Mouse (Mus musculus) hindbrain, embryonic 11.5 days (tissue): ENCODE data around the gene Maml3. TPM values are rescaled to one million over a fixed set of nuclear protein-coding genes. Genes with fewer than 3 reads are reported as not detected.

Experiments
- ATAC-seq: fragments of 200-750 bp; cut with Nextera tagmentation; 2 replicates; pipeline ENCODE4 v1.8.0; 2017; ENCODE audit warnings: mild to moderate bottlenecking, moderate TSS enrichment, moderate library complexity; ENCODE audit not compliant: low FRiP score
- DNase-seq: peaks from one replicate; pipeline ENCODE4 v3.0.0-alpha.2; 2015; ENCODE audit warnings: low spot score
- H3K27ac ChIP-seq: fragments of 300-500 bp; sonication (generic); 2 replicates; pipeline ENCODE4 v1.5.1; 2014; ENCODE audit warnings: mild to moderate bottlenecking, low read depth, low read length
- H3K27me3 ChIP-seq: fragments of 300-500 bp; sonication (generic); 2 replicates; pipeline ENCODE4 v1.6.1; 2014; ENCODE audit warnings: mild to moderate bottlenecking, low read length, moderate library complexity, mixed read lengths; ENCODE audit not compliant: control insufficient read depth, insufficient read depth
- H3K36me3 ChIP-seq: fragments of 300-500 bp; sonication (generic); 2 replicates; pipeline ENCODE4 v1.6.1; 2014; ENCODE audit warnings: mild to moderate bottlenecking, low read length, moderate library complexity, mixed read lengths; ENCODE audit not compliant: control insufficient read depth, insufficient read depth
- H3K4me1 ChIP-seq: fragments of 300-500 bp; sonication (generic); replicated peaks from 2 replicates; pipeline ENCODE4 v1.6.1; 2014; ENCODE audit warnings: low read length, mixed read lengths; ENCODE audit not compliant: control insufficient read depth, insufficient read depth
- H3K4me2 ChIP-seq: fragments of 300-500 bp; sonication (generic); replicated peaks from 2 replicates; pipeline ENCODE4 v1.6.1; 2014; ENCODE audit warnings: mild to moderate bottlenecking, low read depth, low read length
- H3K4me3 ChIP-seq: fragments of 300-500 bp; sonication (generic); 2 replicates; pipeline ENCODE4 v1.5.1; 2014; ENCODE audit warnings: low read depth, low read length
- H3K9ac ChIP-seq: fragments of 300-500 bp; sonication (generic); 2 replicates; pipeline ENCODE4 v1.6.1; 2014; ENCODE audit warnings: low read depth, low read length
- H3K9me3 ChIP-seq: fragments of 300-500 bp; sonication (generic); 2 replicates; pipeline ENCODE4 v1.6.1; 2016; ENCODE audit warnings: low read length; ENCODE audit not compliant: control insufficient read depth
- WGBS: fragments of 180-500 bp; shearing (Covaris S2); extraction: QIAGEN DNeasy Blood & Tissue Kit; methylation state at CpG from one replicate; pipeline ENCODE4 v1.1.7; 2014; 5-methylcytosine and 5-hydroxymethylcytosine counted together
- polyA plus RNA-seq: library from polyadenylated mRNA; unstranded; fragments of >200 nt; fragmentation: Nextera tagmentation; extraction: Ambion mirVana; gene quantifications from 2 replicates; pipeline ENCODE4 v1.2.1, GENCODE M21; 2014

Maml3 gene
- polyA plus RNA-seq, 1 experiment from 2014 or later = 7.5 TPM

- Histone ChIP-seq H3K9me3 (no peaks in the 10 kb centered on the region), H3K4me1 (peaks cover 16% of the 10 kb centered on the region), H3K9ac (peak overlapping the region; percentile 60), H3K4me3 (no peak overlapping the region), H3K36me3 (no peaks in the 10 kb centered on the region), H3K27ac (peak overlapping the region; percentile 86), H3K27me3 (no peaks in the 10 kb centered on the region), H3K4me2 (peak overlapping the region; percentile 39)
- DNase-seq (peak; percentile 60), ATAC-seq (no peak)
- WGBS = 12% methylated on average over 6 of the region's 6 CpGs
Observed at GRCm38 (mm10) chr3:52045221-52045641, 59.6 kb downstream of the Maml3 start.

- no peaks in the 10 kb centered on the region for H3K9me3 ChIP-seq
- H3K4me1 ChIP-seq = peaks cover 16% of the 10 kb centered on the region
- H3K36me3 ChIP-seq = no peaks in the 10 kb centered on the region
- no peaks in the 10 kb centered on the region for H3K27me3 ChIP-seq
- 2% methylated on average over 14 of the region's 14 CpGs for WGBS
- peak overlapping the region; percentile 39 for H3K4me2 ChIP-seq
- peak; percentile 71 for DNase-seq
- H3K9ac ChIP-seq = peak overlapping the region; percentile 60
- peak overlapping the region; percentile 86 for H3K27ac ChIP-seq
- H3K4me3 ChIP-seq = 0 out of 2 replicates have a peak overlapping the region, but pooled peaks have one; percentile 6
- peak; percentile 60 for ATAC-seq
Observed at GRCm38 (mm10) chr3:52044651-52045050, 60.2 kb downstream of the Maml3 start.

- WGBS = 61% methylated on average over 4 of the region's 4 CpGs
- no peak overlapping the region for H3K4me2 ChIP-seq
- H3K9me3 ChIP-seq = no peaks in the 10 kb centered on the region
- H3K9ac ChIP-seq = no peak overlapping the region
- no peak for DNase-seq
- no peak overlapping the region for H3K4me3 ChIP-seq
- H3K27ac ChIP-seq = peak overlapping the region; percentile 9; the same call in 1 of the 2 replicates
- peaks cover 16% of the 10 kb centered on the region for H3K4me1 ChIP-seq
- ATAC-seq = no peak
- no peaks in the 10 kb centered on the region for H3K27me3 ChIP-seq
- H3K36me3 ChIP-seq = no peaks in the 10 kb centered on the region
Observed at GRCm38 (mm10) chr3:52043847-52044246, 61.0 kb downstream of the Maml3 start.

- H3K4me1 ChIP-seq = peaks cover 16% of the 10 kb centered on the region
- 85% methylated on average over 3 of the region's 3 CpGs for WGBS
- no peak for ATAC-seq
Observed at GRCm38 (mm10) chr3:52042680-52043079, 62.2 kb downstream of the Maml3 start.

GRCm38 (mm10) chr3:52039958-52040357, 64.9 kb downstream of the Maml3 start:
- no peak for DNase-seq
- ATAC-seq = no peak
- Histone ChIP-seq H3K27me3 (no peaks in the 10 kb centered on the region), H3K4me3 (no peak overlapping the region), H3K4me1 (peaks cover 4% of the 10 kb centered on the region), H3K27ac (no peak overlapping the region), H3K4me2 (no peak overlapping the region), H3K36me3 (no peaks in the 10 kb centered on the region), H3K9me3 (no peaks in the 10 kb centered on the region), H3K9ac (no peak overlapping the region)
- 92% methylated on average over 7 of the region's 7 CpGs for WGBS

More at GRCm38 (mm10) chr3:52042680-52043079, 62.2 kb downstream of the Maml3 start:
- no peak for DNase-seq
- Histone ChIP-seq H3K9ac (no peak overlapping the region), H3K4me2 (no peak overlapping the region), H3K36me3 (no peaks in the 10 kb centered on the region), H3K4me3 (no peak overlapping the region), H3K27me3 (no peaks in the 10 kb centered on the region), H3K9me3 (no peaks in the 10 kb centered on the region), H3K27ac (no peak overlapping the region)

GRCm38 (mm10) chr3:52037260-52037659, 67.6 kb downstream of the Maml3 start:
- no peaks in the 10 kb centered on the region for H3K9me3 ChIP-seq
- no peak for ATAC-seq
- H3K4me1 ChIP-seq = no peaks in the 10 kb centered on the region; the same call in 1 of the 2 replicates
- H3K4me3 ChIP-seq = no peak overlapping the region
- no peak for DNase-seq
- H3K9ac ChIP-seq = no peak overlapping the region
- 61% methylated on average over 5 of the region's 5 CpGs for WGBS
- no peak overlapping the region for H3K4me2 ChIP-seq
- H3K27me3 ChIP-seq = no peaks in the 10 kb centered on the region
- H3K36me3 ChIP-seq = no peaks in the 10 kb centered on the region
- H3K27ac ChIP-seq = no peak overlapping the region

- Histone ChIP-seq H3K27ac (no peak overlapping the region), H3K9me3 (no peaks in the 10 kb centered on the region), H3K4me2 (no peak overlapping the region), H3K27me3 (no peaks in the 10 kb centered on the region), H3K9ac (no peak overlapping the region), H3K36me3 (no peaks in the 10 kb centered on the region), H3K4me1 (no peaks in the 10 kb centered on the region; the same call in 1 of the 2 replicates), H3K4me3 (no peak overlapping the region)
- ATAC-seq (no peak), DNase-seq (no peak)
- 45% methylated on average over 8 of the region's 8 CpGs for WGBS
Observed at GRCm38 (mm10) chr3:52035404-52035803, 69.5 kb downstream of the Maml3 start.

GRCm38 (mm10) chr3:52033857-52034588, 70.9 kb downstream of the Maml3 start:
- H3K27ac ChIP-seq = no peak overlapping the region
- no peaks in the 10 kb centered on the region for H3K27me3 ChIP-seq
- 26% methylated on average over 14 of the region's 14 CpGs for WGBS
- H3K9ac ChIP-seq = no peak overlapping the region
- H3K4me2 ChIP-seq = no peak overlapping the region
- ATAC-seq (no peak), DNase-seq (no peak)
- no peaks in the 10 kb centered on the region for H3K36me3 ChIP-seq
- peaks cover 2% of the 10 kb centered on the region; the same call in 1 of the 2 replicates for H3K4me1 ChIP-seq
- H3K4me3 ChIP-seq = no peak overlapping the region
- H3K9me3 ChIP-seq = no peaks in the 10 kb centered on the region

- H3K4me1 ChIP-seq = peaks cover 2% of the 10 kb centered on the region; the same call in 1 of the 2 replicates
- no peak for DNase-seq
Observed at GRCm38 (mm10) chr3:52031327-52031726, 73.5 kb downstream of the Maml3 start.

More at GRCm38 (mm10) chr3:52031327-52031726, 73.5 kb downstream of the Maml3 start:
- no peak for ATAC-seq
- H3K27ac ChIP-seq = no peak overlapping the region
- H3K36me3 ChIP-seq = no peaks in the 10 kb centered on the region
- no peak overlapping the region for H3K9ac ChIP-seq
- no peaks in the 10 kb centered on the region for H3K9me3 ChIP-seq
- H3K4me2 ChIP-seq = no peak overlapping the region
- H3K27me3 ChIP-seq = no peaks in the 10 kb centered on the region
- no peak overlapping the region for H3K4me3 ChIP-seq
